Mouse (Mus musculus): ENCODE data around the gene Gm11549. TPM values are rescaled to one million over a fixed set of nuclear protein-coding genes. Genes with fewer than 3 reads are reported as not detected.

The Gm11549 gene
- polyA plus RNA-seq, 1 experiment = not detected

DNA sequence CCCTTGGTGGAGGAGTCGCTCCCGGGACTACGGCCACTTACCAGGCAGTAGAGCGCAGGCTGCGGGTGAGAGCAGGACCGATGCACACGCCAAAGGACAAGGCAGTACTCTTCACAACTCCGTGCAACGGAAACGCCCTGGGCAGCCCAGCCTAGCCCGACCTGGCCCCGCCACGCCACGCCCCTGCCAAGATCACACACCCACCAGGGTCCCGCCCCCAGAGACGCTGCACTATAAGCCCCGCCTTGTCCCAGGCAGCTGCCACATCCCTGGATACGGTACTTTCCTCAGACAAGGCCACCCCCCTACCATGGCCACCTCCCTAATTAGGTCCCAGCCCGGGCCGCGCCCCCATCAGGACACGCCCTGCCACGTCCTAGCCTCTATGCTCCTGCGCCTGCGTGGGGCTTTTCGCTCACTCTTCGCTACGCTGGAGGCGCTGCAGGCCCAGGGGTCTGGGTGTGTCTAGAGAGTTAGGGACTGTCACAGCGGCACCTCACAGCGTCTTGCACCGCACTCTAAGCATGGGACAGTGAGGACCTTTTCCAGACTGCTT lies 46.0 kb downstream of the Gm11549 start, which contains the start of the genes Anxa5 and 1810062G17Rik:
Anxa5 (minus strand) TSS at position 363 of the 556 bp plus-strand sequence.
1810062G17Rik (plus strand) TSS at position 406 of the 556 bp plus-strand sequence.
- Histone ChIP-seq H3ac (ENCODE audit: control insufficient read depth, insufficient read length) (peak within 1 kb of the TSS; percentile 29), H3K4me3 (peak within 1 kb of the TSS; percentile 90), H3K27me3 (ENCODE audit: control insufficient read depth, insufficient read depth, insufficient read length) (no peaks in the 10 kb centered on the region), H3K4me2 (ENCODE audit: low read depth) (peak within 1 kb of the TSS; percentile 77), H3K36me3 (ENCODE audit: control insufficient read depth, insufficient read depth) (no peaks in the 10 kb centered on the region), H3K79me2 (ENCODE audit: control insufficient read depth, insufficient read depth) (peaks cover 48% of the 10 kb centered on the region)
- TF ChIP-seq POLR2AphosphoS2 (IDR thresholded peaks at IDR 0.05; ENCODE audit: insufficient read length, low read depth) (peak; percentile 98), MYOG (IDR thresholded peaks at IDR 0.05; ENCODE audit: control insufficient read depth in 1 of 3, insufficient read depth in 1 of 3, insufficient read length in 2 of 3, low read depth in 2 of 3) (peak in 2 of 3 experiments; percentile 47 to 66), MAX (IDR thresholded peaks at IDR 0.05; ENCODE audit: low read depth) (no peak), SRF (IDR thresholded peaks at IDR 0.05; ENCODE audit: control insufficient read depth, insufficient read length, low read depth) (peak; percentile 94), TCF3 (IDR thresholded peaks at IDR 0.05; ENCODE audit: insufficient read length, low read depth) (no peak), REST (IDR thresholded peaks at IDR 0.05; ENCODE audit: insufficient read depth, insufficient read length) (no peak), TCF12 (IDR thresholded peaks at IDR 0.05; ENCODE audit: insufficient read depth, poor library complexity, severe bottlenecking) (no peak), POLR2A (IDR thresholded peaks at IDR 0.05; ENCODE audit: insufficient read length, low read depth) (peak; percentile 89), CEBPB (IDR thresholded peaks at IDR 0.05; ENCODE audit: insufficient read depth, poor library complexity, severe bottlenecking) (no peak), E2F4 (IDR thresholded peaks at IDR 0.05; ENCODE audit: insufficient read depth) (no peak), USF1 (IDR thresholded peaks at IDR 0.05; ENCODE audit: low read depth) (no peak), MYOD1 (IDR thresholded peaks at IDR 0.05; ENCODE audit: control insufficient read depth in 1 of 3, insufficient read length in 2 of 3, low read depth in 2 of 3) (peak in 2 of 3 experiments; percentile 66 to 83)

DNA sequence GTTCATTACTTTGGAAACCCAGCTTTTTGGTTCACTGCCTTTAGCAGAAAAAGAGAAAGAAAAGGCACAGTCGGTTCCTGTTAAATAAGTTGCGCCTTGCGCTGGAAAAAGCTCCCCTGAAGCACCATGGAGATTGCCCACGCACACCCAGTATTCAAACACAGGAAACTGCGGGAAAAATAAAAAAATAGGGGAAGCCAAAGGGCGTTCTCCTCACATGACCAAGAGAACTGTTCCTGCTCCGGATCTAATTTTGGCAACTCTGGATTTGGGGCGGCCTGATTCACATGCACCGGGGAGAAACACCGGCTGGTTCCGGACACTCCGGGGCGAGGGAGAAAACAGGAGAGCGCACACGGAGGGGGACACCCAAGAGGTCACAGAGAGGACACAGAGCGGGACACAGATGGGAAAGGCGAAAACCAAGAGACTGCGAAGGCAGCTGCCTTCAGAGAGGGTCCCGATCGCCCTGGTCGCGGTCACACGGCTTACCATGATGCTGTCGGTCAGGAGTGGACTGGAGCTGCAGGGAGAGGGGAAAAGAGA lies 46.6 kb downstream of the Gm11549 start:
- no peaks in the 10 kb centered on the region for H3K36me3 ChIP-seq (ENCODE audit: control insufficient read depth, insufficient read depth)
- peak overlapping the region; percentile 90 for H3K4me3 ChIP-seq
- H3K27me3 ChIP-seq (ENCODE audit: control insufficient read depth, insufficient read depth, insufficient read length) = no peaks in the 10 kb centered on the region
- peak overlapping the region; percentile 72 for H3K4me2 ChIP-seq (ENCODE audit: low read depth)
- peak overlapping the region; percentile 29 for H3ac ChIP-seq (ENCODE audit: control insufficient read depth, insufficient read length)
- TF ChIP-seq POLR2A (IDR thresholded peaks at IDR 0.05; ENCODE audit: insufficient read length, low read depth) (no peak), TCF12 (IDR thresholded peaks at IDR 0.05; ENCODE audit: insufficient read depth, poor library complexity, severe bottlenecking) (no peak), E2F4 (IDR thresholded peaks at IDR 0.05; ENCODE audit: insufficient read depth) (no peak), USF1 (IDR thresholded peaks at IDR 0.05; ENCODE audit: low read depth) (peak; percentile 65), MYOD1 (IDR thresholded peaks at IDR 0.05; ENCODE audit: control insufficient read depth in 1 of 3, insufficient read length in 2 of 3, low read depth in 2 of 3) (no peak)
- H3K79me2 ChIP-seq (ENCODE audit: control insufficient read depth, insufficient read depth) = peaks cover 54% of the 10 kb centered on the region

DNA sequence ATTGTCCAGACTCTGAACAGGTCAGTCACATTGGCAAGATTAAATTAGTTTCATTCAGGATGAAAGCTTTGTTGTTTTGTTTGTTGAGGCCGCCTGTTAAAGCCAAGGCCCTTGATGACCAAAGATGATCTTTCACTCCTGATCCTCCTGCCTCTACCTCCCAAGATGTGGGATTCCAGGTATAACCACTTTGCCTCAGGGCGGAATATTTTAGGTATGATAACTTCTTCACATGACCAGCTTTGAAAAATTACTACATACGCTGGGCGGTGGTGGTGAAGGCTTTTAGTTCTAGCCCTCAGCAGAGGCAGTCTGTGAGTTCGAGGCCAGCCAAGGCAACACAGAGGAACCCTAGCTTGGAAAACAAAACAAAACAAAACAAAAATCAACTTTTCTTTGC lies 47.2 kb downstream of the Gm11549 start:
- Histone ChIP-seq H3K79me2 (ENCODE audit: control insufficient read depth, insufficient read depth) (peaks cover 58% of the 10 kb centered on the region), H3ac (ENCODE audit: control insufficient read depth, insufficient read length) (peak overlapping the region; percentile 29), H3K36me3 (ENCODE audit: control insufficient read depth, insufficient read depth) (no peaks in the 10 kb centered on the region), H3K27me3 (ENCODE audit: control insufficient read depth, insufficient read depth, insufficient read length) (no peaks in the 10 kb centered on the region), H3K4me3 (peak overlapping the region; percentile 90), H3K4me2 (ENCODE audit: low read depth) (peak overlapping the region; percentile 72)
- no peak for TF ChIP-seq MYOD1 (IDR thresholded peaks at IDR 0.05; ENCODE audit: control insufficient read depth in 1 of 3, insufficient read length in 2 of 3, low read depth in 2 of 3)
- TF ChIP-seq USF1 (IDR thresholded peaks at IDR 0.05; ENCODE audit: low read depth) = peak; percentile 76

DNA sequence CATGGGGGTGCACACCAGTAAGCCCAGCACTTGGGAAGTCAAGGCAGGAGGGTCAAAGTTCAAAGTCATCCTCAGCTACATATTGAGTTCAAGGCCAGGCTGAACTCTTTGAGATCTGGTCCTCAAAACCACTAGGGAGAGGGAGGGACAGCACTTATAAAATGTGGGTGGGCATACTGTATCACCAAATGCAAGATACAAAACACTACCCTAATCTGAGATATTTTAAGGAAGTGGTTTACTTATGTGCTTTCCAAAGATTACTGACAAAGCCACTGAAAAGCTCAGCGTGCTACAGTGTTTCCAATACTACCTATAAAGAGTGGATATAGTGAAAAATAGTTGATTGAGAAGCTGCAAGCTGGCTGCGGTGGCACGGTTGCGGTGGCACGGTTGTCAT lies 48.4 kb downstream of the Gm11549 start:
- no peaks in the 10 kb centered on the region for H3K36me3 ChIP-seq (ENCODE audit: control insufficient read depth, insufficient read depth)
- TF ChIP-seq TCF12 (IDR thresholded peaks at IDR 0.05; ENCODE audit: insufficient read depth, poor library complexity, severe bottlenecking) (no peak), TCF3 (IDR thresholded peaks at IDR 0.05; ENCODE audit: insufficient read length, low read depth) (no peak), USF1 (IDR thresholded peaks at IDR 0.05; ENCODE audit: low read depth) (no peak), MYOD1 (IDR thresholded peaks at IDR 0.05; ENCODE audit: control insufficient read depth in 1 of 3, insufficient read length in 2 of 3, low read depth in 2 of 3) (no peak), REST (IDR thresholded peaks at IDR 0.05; ENCODE audit: insufficient read depth, insufficient read length) (no peak), MYOG (IDR thresholded peaks at IDR 0.05; ENCODE audit: control insufficient read depth in 1 of 3, insufficient read depth in 1 of 3, insufficient read length in 2 of 3, low read depth in 2 of 3) (no peak), E2F4 (IDR thresholded peaks at IDR 0.05; ENCODE audit: insufficient read depth) (no peak), CEBPB (IDR thresholded peaks at IDR 0.05; ENCODE audit: insufficient read depth, poor library complexity, severe bottlenecking) (no peak), POLR2AphosphoS2 (IDR thresholded peaks at IDR 0.05; ENCODE audit: insufficient read length, low read depth) (no peak), SRF (IDR thresholded peaks at IDR 0.05; ENCODE audit: control insufficient read depth, insufficient read length, low read depth) (no peak), POLR2A (IDR thresholded peaks at IDR 0.05; ENCODE audit: insufficient read length, low read depth) (no peak)
- H3K79me2 ChIP-seq (ENCODE audit: control insufficient read depth, insufficient read depth) = peaks cover 58% of the 10 kb centered on the region
- H3K27me3 ChIP-seq (ENCODE audit: control insufficient read depth, insufficient read depth, insufficient read length) = no peaks in the 10 kb centered on the region
- peak overlapping the region; percentile 90 for H3K4me3 ChIP-seq
- no peak overlapping the region for H3ac ChIP-seq (ENCODE audit: control insufficient read depth, insufficient read length)
- peak overlapping the region; percentile 64 for H3K4me2 ChIP-seq (ENCODE audit: low read depth)

DNA sequence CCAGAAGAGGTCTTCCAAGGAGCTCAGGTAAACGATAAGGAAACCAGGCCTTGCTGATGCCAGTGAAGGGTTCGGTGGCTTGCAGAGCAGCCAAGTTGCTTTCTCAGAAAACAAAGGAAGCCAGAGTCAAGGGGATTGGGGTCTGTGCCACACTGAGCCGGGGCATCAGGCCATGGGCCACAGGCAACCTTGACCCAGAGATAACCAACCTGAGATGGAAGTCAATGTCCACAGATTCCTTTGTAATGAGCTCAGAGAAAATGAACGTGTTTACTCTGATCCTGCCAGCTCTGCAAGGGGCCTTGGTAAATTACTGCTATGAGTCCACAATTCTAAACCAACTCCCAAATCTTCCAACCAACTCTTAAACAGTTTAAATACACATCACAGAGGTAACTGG lies 49.8 kb downstream of the Gm11549 start:
- no peaks in the 10 kb centered on the region for H3K27me3 ChIP-seq (ENCODE audit: control insufficient read depth, insufficient read depth, insufficient read length)
- H3K4me2 ChIP-seq (ENCODE audit: low read depth) = peak overlapping the region; percentile 64
- H3K4me3 ChIP-seq = no peak overlapping the region
- H3K79me2 ChIP-seq (ENCODE audit: control insufficient read depth, insufficient read depth) = peaks cover 64% of the 10 kb centered on the region
- no peak overlapping the region for H3ac ChIP-seq (ENCODE audit: control insufficient read depth, insufficient read length)
- H3K36me3 ChIP-seq (ENCODE audit: control insufficient read depth, insufficient read depth) = no peaks in the 10 kb centered on the region
- TF ChIP-seq MYOD1 (IDR thresholded peaks at IDR 0.05; ENCODE audit: control insufficient read depth in 1 of 3, insufficient read length in 2 of 3, low read depth in 2 of 3) = no peak

Measured in myocyte (in vitro differentiated cells).